Mouse (Mus musculus) v-Abl transformed pro-B cells (cell line): ENCODE measurements around the gene Nrxn1.

Experiments
- in situ Hi-C, 2 experiments: fragments of 400-800 bp; cut with MboI; formaldehyde crosslinking; loops; one replicate each; pipeline ENCODE4 v1.15.1; 2025; ENCODE audit not compliant: unreplicated experiment in 2 of 2

The Nrxn1 gene

DNA sequence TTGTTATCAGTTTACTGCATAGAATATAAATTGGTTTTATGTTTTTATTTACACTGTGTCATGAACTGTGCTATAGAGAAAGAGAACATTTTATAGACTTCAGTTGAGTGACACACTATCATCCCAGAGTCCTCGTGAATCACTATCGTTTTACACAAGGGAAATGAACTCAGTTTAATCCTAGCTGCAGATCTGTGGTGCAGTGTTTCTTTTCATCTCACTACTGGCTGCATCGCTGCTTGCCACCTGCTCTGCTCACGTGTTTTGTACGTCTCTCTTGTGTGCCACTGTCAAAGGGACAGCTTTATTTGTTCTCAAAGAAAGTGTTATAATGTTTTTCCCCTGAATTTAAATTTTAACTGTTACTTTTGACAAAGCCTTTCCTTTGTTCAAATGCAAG is 885.3 kb downstream of the Nrxn1 start:
- in situ Hi-C loops: no loop called here

DNA sequence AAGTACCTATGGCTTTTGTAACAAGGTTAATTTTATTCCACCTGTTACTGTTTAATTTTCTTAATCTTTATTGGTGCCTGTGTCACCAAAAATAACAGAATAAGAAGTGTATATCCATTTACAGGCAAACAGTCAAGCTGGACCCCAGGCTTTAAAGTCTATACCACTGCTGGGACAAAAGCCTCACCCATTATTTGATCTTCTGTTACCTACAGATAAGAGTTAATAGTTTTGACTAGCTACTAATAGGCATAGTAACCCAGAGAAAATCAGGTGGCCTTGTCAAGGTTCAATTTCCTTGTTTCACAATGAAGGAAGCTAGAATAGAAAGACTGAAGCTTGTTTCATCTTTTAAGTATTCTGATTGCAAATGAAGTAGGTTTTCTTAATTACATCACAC is 888.9 kb downstream of the Nrxn1 start:
- in situ Hi-C loops: no loop called here

DNA sequence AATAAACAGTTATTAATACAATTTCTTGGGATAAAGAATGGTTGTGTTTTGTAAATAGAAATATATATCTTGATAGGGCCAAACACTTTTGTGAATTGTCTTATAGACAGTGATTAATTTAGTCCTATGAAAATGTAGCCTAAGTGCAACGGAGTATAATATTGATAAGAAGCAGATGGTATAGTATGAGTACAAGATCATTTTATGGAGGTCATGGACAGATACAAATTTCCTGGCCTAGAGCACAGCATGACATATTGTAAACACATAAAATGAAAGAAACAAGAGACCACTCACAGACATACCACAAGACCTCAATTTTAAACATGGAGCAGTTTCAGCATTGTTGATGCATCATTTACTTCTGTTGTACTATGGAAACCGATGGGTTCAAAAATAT is 890.1 kb downstream of the Nrxn1 start:
- in situ Hi-C loops: no loop called here

DNA sequence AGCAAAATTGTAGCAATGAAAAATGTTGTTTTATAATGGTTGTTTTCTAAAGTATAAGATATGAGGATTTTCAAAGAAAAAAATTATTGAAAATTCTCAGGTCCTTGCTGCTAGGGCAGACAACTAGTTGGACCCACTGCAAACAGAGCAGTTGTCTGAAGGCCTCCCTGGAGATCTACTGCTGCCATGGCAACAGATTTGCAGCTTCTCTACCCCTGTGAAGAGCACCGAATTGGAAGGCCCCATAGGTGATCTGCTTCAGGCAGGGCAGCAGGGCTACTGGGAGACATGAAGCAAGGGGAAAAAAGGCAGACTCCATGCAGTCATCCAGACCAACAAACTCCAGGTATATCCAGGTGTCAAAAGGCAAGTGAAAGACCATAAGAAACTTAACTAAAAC is 896.1 kb downstream of the Nrxn1 start:
- in situ Hi-C loops: loop anchor here in 1 of 2 experiments (25.0 kb wide), 1 partner anchor 1234 kb away; no protein-coding TSS in a partner anchor

DNA sequence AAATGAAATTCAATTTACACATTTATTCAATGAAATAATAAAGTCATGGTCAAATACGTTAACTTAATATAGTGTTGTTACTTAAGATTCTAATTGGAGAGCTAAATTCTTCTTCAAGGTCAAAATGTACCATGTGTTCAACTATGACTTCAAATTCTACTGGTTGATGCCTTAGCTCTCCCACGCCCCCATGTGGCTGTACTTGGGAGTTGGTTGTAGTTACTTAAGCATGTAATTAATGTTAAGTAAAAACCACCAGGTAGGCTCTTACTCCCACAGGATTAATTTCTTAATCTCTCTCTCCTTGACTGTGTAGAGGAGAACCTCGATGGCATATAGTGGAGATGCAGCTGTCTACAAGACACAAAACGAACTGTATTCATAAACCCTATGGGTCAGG is 951.3 kb downstream of the Nrxn1 start:
- in situ Hi-C loops: loop anchor here in 1 of 2 experiments (5.0 to 25.0 kb wide), 2 partner anchors 484 to 1479 kb away; partner anchors contain the start of gene Gtf2a1l

DNA sequence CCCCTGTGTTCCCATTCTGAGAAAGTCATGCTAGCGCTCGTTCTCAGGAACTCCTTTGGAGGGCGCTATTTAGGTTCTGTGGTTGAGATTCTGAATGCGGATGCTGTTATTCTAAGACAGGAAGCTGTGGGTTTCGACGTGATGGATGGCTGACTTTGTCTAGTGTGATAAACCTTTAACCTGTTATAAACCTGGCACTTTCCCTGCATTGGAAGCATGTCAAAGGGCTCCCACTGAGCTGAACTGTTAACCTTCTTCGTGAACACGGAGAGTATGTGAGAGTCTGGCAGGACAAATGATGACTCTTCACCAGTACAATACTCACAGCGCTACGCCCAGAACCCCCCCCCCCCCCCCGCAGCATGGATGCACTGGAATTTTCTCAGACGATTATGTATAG is 962.0 kb downstream of the Nrxn1 start:
- in situ Hi-C loops: loop anchor here (10.0 to 25.0 kb wide), 3 partner anchors 144 to 1469 kb away; partner anchors contain the start of gene Gtf2a1l (in 1 of the 2)

DNA sequence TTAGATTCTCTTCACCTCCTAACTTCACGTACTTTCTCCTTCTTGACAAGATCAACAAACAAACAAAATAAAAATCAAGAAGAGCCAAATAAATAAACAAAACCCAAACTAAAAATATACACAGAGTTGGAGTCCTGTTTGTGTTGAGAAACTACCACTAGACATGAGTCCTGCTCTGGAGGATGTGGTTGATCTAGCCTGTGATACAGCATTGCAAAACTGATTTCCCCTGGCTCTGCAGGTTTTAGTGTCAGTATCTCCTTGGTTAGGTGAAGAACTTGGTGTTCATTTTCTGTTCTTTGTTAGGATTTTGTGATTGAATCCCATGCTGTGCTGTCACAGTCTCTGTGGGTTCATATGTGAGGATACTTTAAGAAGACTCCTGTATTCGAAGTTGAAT is 963.7 kb downstream of the Nrxn1 start:
- in situ Hi-C loops: loop anchor here (5.0 to 25.0 kb wide), 2 partner anchors 477 to 1467 kb away; partner anchors contain the start of gene Gtf2a1l (in 1 of the 2)

DNA sequence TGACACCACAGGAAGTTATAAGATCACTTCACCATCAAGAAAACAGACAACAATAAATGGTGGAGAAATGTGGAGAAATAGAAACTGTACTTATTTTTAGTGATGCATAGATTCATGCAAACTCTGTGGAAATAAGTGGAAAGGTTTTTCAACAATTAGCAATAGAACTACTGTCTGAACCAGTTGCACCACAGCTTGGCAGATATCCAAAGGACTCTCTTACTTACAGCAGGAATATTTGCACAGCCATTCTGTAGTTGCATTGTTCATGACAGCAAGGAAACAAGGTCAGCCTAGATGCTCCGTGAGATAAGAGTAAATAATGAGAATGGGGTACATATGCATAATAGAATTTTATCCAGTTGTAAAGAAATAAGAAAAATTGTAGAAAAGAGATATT is 965.3 kb downstream of the Nrxn1 start:
- in situ Hi-C loops: loop anchor here (5.0 to 25.0 kb wide), 2 partner anchors 475 to 1465 kb away; partner anchors contain the start of gene Gtf2a1l (in 1 of the 2)

DNA sequence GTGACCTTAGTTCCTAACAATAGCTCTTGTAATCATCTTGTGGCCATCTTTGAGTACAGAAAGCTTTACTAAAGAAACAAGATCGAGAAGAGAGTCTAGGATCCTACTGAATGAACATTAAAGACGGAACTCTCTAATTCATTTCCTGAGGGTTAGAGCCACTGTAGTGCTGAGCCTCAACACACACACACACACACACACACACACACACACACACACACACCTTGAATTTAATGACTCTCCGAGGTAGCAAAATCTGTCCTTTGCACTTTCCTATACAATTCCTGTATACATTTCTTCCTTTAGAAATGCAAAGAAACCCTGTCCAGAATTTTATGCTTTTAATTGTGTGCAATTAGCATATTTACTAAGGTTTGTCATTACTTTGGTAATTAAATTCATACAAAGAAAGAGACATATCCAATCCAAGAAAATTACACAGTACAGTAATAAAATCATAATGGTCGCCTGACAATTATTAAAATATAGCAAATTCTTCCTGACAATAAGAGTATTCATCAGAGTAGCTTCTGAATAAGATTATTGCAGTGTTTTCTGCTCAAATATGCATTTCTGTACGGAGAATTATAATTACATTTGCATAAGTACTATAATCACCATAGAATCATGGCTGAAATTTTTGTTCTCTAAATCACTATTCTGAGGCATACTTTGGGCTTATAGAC is 969.9 kb downstream of the Nrxn1 start:
- in situ Hi-C loops: no loop called here

DNA sequence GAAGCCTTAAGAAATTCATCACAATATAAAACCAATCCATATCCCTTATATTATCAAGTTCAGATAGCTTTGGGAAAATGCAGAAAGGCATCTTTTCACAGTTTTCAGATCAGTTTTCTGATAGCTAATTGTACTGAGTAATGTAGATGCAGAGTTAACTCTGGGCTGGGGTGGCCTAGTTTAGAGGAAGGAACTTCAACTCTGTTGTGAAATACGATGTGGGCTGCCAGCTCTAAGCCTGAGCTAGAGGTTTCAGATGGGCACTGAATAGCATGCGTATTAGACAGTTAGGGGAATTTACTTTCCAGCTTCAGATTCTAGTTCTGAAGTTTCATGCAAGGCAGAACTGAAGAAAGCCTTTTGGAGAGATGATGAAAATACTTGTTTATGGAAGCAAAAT is 976.6 kb downstream of the Nrxn1 start:
- in situ Hi-C loops: no loop called here

DNA sequence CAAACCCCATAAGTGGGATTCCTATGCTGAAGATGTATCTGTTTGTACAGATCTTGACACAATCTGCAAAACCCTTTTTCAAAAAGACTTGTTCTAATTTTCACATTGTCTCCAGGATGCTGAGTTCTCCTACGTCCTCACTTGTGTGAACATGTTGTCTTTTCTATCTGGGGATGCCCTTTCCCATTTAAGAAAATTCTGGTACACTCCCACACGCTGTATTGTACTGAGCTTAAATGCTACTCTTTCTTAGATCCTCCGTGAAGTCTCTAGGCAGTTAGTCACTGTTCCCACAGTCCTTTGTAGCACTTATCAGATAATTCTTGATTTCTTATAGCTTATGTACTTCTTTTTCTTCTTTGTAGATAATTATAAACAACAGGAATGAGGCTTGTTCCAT is 997.9 kb downstream of the Nrxn1 start:
- in situ Hi-C loops: no loop called here

DNA sequence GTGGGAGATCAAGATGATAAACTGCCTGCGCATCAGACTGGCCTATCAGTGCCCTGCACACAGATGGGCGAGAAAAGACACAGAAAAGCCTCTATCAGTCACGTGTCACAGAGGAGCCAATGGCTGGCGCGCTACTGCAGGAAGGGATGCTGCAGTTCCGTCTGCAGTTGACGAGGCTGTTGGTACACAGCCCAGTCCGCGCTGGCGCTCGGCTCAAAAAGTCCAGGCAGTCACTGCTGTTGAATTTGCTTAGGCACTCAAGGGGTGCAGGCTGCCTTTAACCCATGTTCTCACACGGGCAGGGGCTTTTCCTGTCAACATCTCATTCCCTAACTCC is 1004.6 kb downstream of the Nrxn1 start:
- in situ Hi-C loops: no loop called here

DNA sequence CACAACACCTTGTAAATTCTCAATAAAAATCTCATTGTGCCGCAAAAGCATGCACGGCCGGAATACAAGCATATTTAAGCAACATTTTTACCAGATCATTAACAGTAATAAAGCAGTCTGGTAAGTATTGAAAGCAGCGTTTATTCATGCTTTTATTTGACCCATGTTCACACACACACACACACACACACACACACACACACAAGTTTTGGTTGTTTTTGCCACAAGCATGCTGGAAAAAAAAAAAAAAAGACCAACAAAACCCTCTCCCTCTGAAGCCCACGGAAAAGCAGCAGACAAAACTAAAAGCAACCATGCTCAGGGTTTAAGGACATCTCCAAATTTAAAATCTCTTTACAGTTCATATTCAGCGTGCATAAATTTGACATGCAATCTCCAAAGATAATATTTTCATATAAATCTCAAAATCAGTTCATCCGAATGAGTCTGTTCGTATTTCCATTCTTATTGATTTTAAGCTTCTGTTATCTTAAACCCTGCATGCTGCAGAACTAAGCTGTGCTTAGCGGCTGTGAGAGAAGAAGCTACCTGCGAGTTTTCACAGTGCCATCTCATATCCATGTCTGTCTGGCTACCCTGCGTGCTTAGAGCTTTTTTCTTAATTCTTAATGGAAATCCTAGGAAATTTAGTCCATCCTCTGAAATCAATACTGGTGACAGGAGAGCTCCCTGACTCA is 1005.1 kb downstream of the Nrxn1 start:
- in situ Hi-C loops: no loop called here

DNA sequence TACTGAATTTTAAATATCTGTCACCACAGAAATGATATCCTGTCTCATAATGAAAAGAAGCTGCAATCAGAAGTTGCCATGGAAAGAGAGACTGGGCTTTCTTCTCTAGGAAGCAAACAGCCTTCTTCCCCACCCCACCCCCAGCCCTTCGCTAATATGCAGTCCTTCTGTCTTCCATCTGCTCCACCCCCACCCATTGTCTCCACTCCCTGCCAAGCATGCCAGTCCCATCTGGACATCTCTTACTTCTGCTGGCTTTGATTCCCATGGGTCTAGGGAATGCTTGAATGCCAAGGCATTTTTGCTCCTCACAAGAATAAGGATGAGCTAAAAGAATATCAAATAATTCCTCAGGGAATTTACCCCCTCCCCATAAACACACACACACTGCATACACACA is 1006.0 kb downstream of the Nrxn1 start:
- in situ Hi-C loops: no loop called here

DNA sequence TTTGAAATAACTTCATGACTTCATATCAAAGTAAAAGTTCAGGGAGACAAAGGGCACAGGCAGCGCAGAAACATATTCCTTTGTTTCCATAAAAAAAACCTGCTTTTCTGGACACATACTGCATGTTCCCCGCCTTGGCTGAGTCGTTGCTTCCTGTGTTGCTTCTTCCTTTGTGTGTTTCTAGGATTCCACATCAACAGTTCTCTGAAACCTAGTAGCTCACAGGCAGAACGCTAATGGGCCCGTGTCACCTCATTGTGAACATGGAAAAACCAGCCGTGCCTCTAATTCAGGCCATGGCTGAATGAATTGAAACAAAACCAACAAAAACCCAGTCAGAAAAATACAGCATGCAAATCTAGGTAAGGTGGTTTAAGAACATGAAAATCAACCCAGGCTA is 1013.9 kb downstream of the Nrxn1 start:
- in situ Hi-C loops: no loop called here

DNA sequence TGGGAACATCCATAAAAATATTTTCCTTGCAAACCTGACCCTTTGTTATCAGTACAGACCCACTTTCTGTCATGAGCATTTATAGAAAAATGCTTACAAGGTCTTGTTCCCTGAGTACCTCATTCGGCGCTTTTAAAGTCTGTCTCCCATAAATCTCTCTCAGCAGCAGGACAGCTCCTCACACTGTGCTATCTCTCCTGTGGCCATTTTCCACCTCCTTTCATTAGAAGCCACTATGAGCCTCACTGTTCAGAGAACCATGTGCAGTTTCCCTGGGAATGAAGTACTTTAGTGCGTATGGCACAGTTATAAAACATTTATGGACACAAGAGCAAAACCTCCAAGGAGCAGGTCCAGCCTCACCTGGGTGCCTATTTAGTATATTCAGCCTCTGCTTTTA is 1014.4 kb downstream of the Nrxn1 start:
- in situ Hi-C loops: no loop called here

DNA sequence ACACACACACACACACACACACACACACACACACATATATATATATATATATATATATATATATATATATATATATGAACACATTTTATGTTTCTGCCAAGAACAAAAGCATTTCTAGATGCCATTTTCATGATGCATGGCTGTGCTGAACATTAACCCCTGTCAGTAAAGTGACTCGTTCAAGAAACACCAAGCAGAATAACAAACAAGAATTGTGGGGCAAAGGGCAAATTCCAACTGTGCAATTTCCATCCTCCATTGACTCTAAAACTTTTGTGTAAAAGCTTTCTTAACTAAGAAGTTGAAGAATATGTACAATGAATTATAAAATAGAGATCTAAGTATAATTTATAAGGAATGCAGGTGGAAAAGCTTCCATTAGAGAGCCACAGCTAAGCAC is 1030.0 kb downstream of the Nrxn1 start:
- in situ Hi-C loops: no loop called here

DNA sequence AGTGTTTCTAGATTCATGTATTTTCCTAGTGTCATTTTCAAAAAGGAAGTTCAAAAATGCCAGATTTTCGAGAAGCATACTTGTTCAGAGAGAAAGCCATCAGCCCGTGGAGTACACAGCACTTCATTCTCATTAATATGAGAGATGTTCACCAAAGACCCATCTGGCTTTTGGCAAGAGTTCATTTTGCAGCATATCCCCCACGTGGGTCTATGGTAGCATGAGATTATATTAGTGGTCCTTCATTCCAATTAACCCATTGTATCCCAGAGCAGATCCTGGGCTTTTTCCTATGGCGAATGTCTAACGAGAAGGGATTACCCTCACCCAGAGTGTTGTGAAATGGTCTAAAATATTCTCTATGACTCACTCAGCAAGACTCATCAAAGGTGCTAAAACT is 1032.0 kb downstream of the Nrxn1 start:
- in situ Hi-C loops: no loop called here

DNA sequence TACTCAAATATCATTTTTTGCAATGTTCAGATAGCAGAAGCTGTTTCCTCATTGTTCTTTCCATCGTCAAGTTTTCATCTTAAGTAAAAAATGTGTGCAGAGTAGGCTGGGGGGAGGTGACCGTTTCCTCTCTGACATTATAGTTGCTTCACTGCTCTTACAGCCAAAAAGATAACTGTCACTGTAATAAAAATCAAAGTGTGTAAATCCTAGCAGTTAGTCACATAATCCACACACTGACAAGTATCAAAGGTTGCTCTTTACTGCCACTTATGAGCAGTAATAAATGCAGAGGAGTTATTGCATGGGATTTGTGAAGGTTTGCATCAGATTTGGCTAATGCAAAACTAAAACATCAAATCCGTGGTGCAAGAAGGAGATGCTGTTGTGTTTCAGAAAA is 1032.7 kb downstream of the Nrxn1 start:
- in situ Hi-C loops: no loop called here

DNA sequence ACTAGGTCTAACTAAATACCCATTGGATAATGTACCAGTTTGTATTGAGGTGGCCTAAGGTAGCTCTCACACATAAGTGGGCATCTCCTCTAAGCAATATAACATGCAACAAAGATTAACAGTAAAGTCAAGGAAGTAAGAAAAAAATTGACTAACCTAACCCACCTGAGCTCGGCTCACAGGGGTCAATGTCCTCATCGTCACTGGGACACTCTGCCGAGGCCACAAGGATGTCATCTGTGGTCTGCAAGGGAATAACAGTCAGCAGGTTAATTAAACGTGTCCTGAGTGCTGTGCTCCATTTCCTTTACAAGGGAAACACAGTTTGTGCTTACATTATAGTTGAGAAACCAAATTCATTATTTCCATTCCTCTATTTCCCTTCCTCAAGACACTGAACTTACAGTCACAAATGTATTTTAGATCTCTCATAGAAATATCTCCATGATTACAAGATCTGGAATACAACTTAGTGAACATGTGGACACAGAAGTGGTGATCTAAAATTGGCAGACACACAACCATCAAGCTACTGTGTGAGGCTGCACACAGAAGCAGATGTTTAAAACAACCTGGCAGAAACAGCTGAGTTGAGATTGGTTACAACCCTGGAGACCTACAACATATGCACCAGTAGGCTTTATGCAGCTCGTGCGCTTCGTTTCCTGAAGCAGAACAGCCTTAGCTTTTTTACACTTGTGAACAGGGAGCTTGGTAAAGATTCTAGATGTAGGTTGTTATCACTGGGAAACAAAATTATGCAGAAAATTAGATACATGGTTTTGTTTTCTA is 1033.4 kb downstream of the Nrxn1 start:
- in situ Hi-C loops: no loop called here

DNA sequence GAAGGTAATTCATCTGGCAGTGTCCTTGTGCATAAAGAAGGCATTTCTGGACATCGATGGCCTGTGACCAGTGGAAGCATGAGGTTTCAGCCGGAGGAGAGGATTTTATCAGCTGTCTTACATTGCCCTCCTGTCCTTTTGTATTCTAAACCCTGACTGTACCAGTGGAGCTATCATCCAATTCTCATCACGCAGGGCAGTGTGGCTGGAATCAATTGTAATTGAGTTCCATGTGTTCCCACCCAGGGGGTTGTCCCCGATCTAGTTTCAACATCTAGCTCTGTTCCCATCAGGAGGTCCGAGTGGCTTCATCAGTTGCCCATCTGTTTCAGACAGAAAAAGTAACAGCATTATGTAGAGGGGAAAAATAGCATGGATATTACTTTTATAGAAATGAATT is 1038.6 kb downstream of the Nrxn1 start:
- in situ Hi-C loops: no loop called here
